Mouse (Mus musculus): ENCODE results near the gene Pomt1. TPM values are rescaled to one million over a fixed set of nuclear protein-coding genes. Genes with fewer than 3 reads are reported as not detected.

The Pomt1 gene
- polyA plus RNA-seq, 2 experiments from 2014 or later, result 2.5 to 3.8 TPM

DNA sequence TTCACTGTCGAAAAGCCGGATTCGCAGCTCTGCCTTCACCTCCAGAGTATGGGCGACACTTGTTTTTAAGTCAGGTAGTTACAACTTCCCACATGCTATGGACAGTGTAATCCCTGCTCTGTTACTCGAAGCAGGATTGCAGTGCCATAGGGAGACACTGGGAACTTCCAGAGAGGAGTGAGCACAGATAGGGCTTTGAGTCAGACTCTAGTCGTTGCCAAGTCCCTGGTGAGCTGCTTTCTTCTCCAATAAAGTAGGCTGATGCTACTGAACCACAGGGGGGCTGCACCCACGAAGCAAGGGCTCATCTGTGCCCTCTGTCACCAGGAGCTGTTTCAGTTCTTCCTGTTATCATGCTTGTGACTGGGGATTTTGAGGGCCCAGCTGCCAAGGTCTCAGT, 14.8 kb upstream of the Pomt1 start:
- no peak for ATAC-seq

DNA sequence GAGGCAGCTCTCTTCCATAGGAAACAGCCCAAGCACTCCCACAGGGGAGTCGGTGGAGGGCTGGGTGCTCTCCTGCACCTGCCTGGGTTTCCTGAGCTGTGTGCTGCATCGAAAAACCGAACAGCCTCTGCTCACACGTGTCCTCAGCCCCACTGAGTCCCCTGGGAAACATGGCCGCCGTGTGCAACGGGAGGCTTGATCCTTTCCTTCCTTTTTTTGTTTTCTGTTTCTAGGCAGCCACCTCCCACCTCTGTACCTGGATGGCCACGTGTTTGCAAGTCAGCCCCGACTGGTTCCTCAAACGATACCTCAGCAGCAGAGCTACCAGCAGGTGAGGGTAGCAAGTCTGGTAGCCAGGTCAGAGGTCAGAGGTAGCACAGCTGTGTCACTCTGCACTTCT, 14.3 kb upstream of the Pomt1 start:
- no peak for ATAC-seq

- no peak for ATAC-seq
These were observed 957 bp upstream of the Pomt1 start for GRCm38 (mm10) chr2:32235433-32235832.

GRCm38 (mm10) chr2:32236760-32237487, 534 bp downstream of the Pomt1 start:
- ATAC-seq, result peak; percentile 38

GRCm38 (mm10) chr2:32237571-32237970, 1.2 kb downstream of the Pomt1 start:
- ATAC-seq, result no peak

DNA sequence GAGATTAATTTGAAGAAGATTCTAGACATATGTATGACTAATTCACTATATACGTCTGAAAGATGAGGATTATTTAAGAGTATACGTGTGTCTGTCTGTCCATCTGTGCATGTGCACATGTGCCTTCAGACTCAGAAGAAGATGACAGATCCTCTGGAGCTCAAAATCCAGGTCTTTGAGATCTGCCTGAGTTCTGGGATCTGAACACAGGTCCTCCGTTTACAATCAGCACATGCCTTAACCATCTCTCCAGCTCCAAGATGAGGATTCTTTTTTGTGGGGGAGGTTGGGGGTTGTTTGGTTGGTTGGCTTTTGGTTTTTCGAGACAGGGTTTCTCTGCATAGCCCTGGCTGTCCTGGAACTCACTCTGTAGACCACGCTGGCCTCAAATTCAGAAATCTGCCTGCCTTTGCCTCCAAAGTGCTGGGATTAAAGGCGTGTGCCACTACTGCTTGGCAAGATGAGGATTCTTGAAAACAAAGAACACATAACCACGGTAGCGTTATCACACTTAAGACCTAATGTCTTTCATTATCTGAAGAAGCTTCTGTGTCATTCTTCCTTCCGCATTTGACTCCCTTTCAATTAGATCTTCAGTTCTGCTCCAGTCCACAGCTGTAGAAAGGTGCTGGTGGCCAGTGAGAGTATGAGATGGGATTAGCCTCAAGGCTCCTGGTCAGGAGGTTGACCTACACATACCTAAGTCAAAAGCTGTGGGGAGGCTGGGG, 2.5 kb downstream of the Pomt1 start:
- no peak for ATAC-seq

DNA sequence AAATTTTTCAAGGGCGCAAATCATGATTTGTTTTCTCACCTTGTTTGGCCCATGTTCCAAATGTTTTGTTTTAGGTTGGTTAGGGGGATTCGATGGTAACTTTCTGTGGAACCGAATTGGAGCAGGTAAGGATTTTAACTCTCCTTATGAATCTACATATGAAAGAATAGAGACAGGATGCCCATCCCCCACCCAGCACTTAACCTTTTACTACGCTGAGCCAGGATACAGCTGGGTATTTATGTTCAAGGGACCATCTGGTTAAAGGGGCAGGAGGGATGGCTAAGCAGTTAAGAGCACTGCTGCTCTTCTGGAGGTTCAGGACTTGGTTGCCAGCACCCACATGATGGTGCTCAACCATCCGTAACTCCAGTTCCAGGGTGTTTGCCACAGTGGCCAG, 4.2 kb downstream of the Pomt1 start:
- ATAC-seq, result no peak

GRCm38 (mm10) chr2:32242986-32243385, 6.6 kb downstream of the Pomt1 start:
- no peak for ATAC-seq

- ATAC-seq, result no peak
These were observed 10.4 kb downstream of the Pomt1 start for GRCm38 (mm10) chr2:32246741-32247140.

DNA sequence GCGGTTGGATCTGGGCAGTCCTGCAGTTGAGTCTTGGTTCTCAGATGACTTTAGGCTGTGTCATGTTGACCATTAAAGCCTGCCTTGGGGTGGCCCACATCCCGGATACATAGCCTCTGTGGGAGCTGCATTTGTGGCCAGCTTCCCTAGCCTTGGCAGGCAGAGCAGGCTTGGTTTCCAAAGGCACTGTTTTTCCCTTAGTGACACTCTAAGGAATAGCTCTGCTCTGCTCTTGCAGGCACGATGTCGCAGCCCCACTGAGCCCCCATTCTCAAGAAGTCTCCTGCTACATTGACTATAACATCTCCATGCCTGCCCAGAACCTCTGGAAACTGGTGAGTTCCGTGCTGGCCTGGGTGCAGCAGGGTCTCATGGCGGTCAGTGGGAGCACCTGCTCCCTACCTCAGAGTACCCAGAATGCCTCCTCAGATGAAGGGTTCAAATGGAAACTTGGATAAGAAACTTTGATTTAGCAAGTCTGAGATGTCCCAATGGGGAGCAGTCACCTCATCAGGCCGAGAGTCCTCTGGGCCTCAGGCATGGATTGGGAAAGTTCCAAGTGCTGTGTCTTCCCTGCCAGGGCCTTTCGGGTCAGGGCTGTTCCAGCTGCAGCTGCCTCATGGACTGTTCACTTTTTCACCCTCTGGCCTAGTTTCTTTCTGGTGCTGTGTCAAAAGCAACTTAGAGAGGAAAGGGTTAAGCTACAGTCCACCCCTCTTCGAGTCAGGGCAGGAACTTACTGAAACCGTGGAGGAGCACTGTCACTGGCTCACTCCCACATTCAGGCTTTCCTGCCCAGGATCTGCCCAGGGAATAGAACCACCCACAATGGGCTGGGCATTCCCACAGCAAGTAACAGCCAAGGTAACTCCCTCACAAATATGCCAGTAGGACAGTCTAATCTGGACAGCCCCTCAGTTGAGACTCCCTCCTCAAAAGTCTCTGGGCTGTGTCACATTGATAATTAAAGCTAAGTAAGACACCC, 12.3 kb downstream of the Pomt1 start:
- ATAC-seq, result no peak

DNA sequence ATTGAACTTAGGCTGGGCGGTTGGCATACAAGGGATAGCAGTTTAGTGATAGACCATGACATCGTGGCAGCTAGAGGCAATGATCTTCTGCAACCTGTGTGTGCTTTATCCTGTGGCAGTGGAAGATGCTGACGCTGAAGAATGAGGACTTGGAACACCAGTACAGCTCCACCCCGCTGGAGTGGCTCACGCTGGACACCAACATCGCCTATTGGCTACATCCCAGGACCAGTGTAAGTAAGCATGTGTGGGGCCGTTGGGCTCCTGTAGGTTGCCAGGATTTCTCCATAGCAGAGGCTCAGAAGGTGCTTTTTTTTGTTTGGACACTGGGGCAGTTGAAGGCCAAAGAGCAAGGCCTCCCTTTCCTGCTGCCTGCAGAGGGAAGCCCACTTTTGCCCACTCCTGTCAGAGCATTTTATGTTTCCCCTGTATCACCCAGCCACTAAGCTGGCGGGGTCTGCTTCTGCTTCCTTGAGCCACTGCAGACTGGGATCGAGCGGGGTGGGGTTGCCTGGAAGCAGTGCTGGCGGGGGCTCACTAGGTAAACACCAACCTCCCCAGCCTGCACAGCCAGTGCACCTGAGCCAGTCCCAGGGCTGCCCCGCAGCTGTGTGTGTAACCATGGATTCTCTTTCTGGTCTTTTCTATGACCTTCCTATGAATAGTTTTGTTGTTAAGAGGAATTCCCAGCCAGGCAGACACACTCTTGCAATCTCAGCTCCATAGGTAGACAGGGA, 15.6 kb downstream of the Pomt1 start:
- no peak for ATAC-seq

- no peak for ATAC-seq
These were observed 16.3 kb downstream of the Pomt1 start for GRCm38 (mm10) chr2:32252658-32253057.

DNA sequence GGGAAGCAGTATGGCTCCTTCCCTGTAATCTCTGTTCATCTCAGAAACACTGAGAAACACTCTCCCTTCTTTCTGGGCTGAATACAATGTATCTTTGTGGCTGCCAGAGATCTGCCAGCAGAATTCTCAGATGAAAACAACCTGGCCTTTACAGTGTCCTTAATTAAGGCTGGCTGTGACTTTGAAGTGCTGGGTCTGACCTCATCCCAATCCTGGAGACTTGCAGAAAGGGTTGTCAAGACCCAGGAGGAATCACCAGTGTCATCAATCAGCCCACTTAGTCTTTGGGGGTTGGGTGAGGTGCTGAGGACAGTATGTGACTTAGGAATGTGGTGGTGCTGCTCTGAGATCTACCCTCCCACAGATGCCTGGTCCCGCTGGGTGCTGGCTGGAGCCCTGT, 17.0 kb downstream of the Pomt1 start:
- no peak for ATAC-seq

DNA sequence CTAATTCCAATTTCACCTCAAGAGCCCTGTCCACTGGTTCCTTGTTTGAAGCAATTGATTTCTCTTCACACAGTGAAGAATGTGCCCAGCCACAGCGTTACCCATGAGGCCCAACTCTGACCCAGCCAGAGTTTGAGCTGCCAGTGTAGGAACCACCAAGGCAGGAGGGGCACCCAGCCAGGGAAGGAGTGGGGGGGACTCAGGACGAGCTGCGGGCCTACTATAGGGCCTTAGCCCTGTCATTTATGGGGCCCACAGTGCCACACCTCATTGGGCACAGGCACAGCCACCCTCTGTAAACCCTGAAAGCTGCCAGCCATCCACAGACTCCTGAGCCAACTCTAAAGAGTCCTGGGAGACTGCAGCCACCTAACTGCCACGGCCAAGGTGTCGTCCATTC, 18.2 kb downstream of the Pomt1 start:
- ATAC-seq, result no peak

DNA sequence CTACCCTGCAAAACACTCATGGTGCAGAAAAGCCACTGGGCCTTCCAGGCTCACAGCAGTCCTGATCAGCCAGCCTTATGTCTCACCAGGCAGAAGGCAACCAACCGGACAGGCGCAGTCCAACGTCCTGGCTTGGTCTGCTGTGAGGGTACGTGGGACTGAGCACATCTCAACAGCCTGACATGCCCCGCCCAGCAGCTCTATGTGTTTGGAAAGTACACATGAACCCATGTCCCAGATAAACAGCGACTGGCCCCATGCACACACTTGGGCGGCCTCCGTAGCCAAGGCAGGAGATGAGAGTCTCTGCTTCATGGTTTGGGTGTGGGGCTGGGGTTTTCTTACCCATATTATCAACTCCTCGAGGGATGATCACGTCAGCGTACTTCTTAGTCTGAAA, 19.9 kb downstream of the Pomt1 start:
- ATAC-seq, result no peak

DNA sequence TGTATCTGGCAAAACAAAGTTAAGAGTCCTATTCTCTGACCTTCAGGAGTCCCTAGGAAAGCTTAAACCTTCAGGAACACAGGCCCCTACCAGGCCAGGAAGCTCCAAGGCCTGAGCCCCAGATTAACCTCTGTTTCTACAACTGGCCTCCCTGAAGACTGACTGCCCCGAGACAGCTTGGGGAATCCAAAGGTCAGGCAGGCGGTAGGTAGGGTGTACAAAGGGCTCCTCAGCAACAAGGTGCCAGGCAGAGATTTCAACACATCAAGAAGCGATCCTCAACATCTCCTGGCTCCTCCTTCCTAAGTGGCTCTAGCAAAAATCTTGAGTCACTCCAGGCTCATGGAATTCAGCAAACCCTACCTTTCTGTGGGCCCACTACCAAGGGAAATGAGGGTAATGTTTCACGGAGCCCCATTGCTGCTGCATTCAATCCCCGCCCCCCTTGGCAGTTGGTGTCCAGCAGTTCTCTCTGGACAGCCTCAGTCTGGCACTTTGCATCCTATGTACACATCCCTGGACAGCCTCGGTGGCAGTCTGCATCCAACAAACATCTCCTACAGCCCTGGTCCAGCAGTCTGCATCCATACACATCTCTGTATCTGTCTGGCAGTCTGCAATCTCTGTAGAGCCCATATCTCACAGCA, 22.6 kb downstream of the Pomt1 start:
- ATAC-seq, result no peak

DNA sequence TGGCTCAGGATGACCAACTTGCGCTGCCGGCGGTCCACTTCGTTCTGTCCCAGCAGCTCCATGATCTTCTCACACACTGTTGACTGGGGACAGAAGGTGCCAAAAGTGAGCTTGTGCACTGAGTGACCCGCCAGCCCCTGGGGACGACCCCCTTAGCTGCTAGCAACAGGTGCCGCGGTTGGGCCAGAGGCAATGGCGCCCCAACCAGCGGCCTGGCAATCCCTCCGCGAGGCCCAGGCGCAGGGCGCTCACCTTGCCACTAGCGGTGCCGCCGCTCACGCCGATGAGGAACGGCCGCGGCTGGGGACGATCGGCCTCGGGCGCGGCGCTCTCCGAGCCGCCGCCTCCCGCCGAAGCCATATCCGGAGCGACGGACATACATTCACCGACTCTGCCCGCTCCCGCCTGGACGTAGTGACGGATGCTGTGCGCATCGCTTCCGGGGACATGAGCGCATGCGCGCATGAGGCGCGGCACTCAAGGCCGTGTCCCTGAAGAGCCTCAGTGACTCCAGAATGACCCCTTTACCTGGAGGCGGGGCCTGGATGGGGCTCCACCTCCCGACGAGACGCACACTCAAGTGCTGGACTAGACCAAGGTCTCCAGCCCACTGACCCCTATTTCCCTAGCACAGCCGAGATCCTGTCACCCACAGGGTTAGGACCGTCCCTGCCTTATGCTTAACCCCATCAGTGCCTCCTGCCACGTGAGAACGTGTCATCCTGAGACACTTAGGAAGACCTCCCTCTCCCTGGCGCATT, 23.4 kb downstream of the Pomt1 start, which contains the start of gene Uck1:
TSS of gene Uck1 (minus strand) at position 503 of the 761 bp plus-strand sequence.
- ATAC-seq, result peak; percentile 93

GRCm38 (mm10) chr2:32260635-32261034, 24.2 kb downstream of the Pomt1 start:
- peak; percentile 34 for ATAC-seq

DNA sequence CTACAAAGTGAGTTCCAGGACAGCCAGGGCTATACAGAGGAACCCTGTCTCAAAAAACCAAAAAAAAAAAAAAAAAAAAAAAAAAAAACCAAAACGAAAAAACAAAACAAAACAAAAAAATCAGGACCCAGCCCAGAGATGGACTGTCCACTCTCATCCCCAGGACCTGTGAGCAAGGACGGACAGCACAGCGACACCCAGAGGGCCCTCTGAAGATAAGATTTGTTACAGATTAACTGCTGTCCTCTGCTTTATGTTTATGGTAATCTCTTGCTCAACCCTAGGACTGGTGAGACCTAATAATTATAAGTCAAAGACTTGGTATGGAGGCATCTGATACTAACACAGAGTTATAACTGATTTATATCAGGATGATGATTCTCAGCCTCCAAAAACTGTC, 39.4 kb downstream of the Pomt1 start:
- ATAC-seq, result no peak

- ATAC-seq, result no peak
These were observed 45.9 kb downstream of the Pomt1 start for GRCm38 (mm10) chr2:32282289-32282688.

- no peak for ATAC-seq
These were observed 46.3 kb downstream of the Pomt1 start for GRCm38 (mm10) chr2:32282727-32283126.

All from activated CD4-positive, CD25-positive, alpha-beta regulatory T cell, adult 4 months (primary cell).